Mouse (Mus musculus): ENCODE results near the gene Bax. TPM values are rescaled to one million over a fixed set of nuclear protein-coding genes. Genes with fewer than 3 reads are reported as not detected.
"Not testable (repeated sequence)": the region's sequence is repeated elsewhere in the genome, so short reads cannot be mapped to it uniquely, and the experiment has no call there.

Gene Bax
- total RNA-seq, 2 experiments from 2014 or later: 20.1 to 22.4 TPM

GRCm38 (mm10) chr7:45459564-45460140 lies 7.0 kb downstream of the Bax start, which contains the start of gene Ftl1:
Gene Ftl1 (minus strand): TSS chr7:45459884.
- DNase-seq: peak; percentile 97
- intact Hi-C loops (cut with DNase I; ENCODE audit: low total_unique reads): not testable (repeated sequence)

GRCm38 (mm10) chr7:45458748-45459563 lies 7.7 kb downstream of the Bax start:
- DNase-seq: peak; percentile 86
- intact Hi-C loops (cut with DNase I; ENCODE audit: low total_unique reads): no loop called here

- peak; percentile 24 for DNase-seq
Observed at GRCm38 (mm10) chr7:45457204-45458060, 9.3 kb downstream of the Bax start.

GRCm38 (mm10) chr7:45456721-45457203 lies 9.9 kb downstream of the Bax start:
- DNase-seq: no peak
- intact Hi-C loops (cut with DNase I; ENCODE audit: low total_unique reads): no loop called here

More at GRCm38 (mm10) chr7:45457204-45458060, 9.3 kb downstream of the Bax start:
- intact Hi-C loops (cut with DNase I; ENCODE audit: low total_unique reads): no loop called here

- no peak for DNase-seq
- intact Hi-C loops (cut with DNase I; ENCODE audit: low total_unique reads): no loop called here
Observed at GRCm38 (mm10) chr7:45455932-45456696, 10.6 kb downstream of the Bax start.

GRCm38 (mm10) chr7:45454971-45455370 lies 11.7 kb downstream of the Bax start:
- DNase-seq: no peak
- intact Hi-C loops (cut with DNase I; ENCODE audit: low total_unique reads): no loop called here

GRCm38 (mm10) chr7:45451344-45451982 lies 15.2 kb downstream of the Bax start:
- intact Hi-C loops (cut with DNase I; ENCODE audit: low total_unique reads): no loop called here
- DNase-seq: peak; percentile 82

GRCm38 (mm10) chr7:45449974-45450373 lies 16.7 kb downstream of the Bax start:
- DNase-seq: no peak
- intact Hi-C loops (cut with DNase I; ENCODE audit: low total_unique reads): no loop called here

- no peak for DNase-seq
- intact Hi-C loops (cut with DNase I; ENCODE audit: low total_unique reads): no loop called here
Observed at GRCm38 (mm10) chr7:45447325-45447990, 19.2 kb downstream of the Bax start.

- intact Hi-C loops (cut with DNase I; ENCODE audit: low total_unique reads): no loop called here
- DNase-seq: no peak
Observed at GRCm38 (mm10) chr7:45446589-45446988, 20.1 kb downstream of the Bax start.

- intact Hi-C loops (cut with DNase I; ENCODE audit: low total_unique reads): no loop called here
Observed at GRCm38 (mm10) chr7:45443526-45444420, 22.9 kb downstream of the Bax start.

GRCm38 (mm10) chr7:45437521-45438276 lies 29.0 kb downstream of the Bax start, which contains the start of gene Ruvbl2:
Gene Ruvbl2 (minus strand): TSS chr7:45438096.
- intact Hi-C loops (cut with DNase I; ENCODE audit: low total_unique reads): no loop called here
- DNase-seq: peak; percentile 58

More at GRCm38 (mm10) chr7:45443526-45444420, 22.9 kb downstream of the Bax start:
- no peak for DNase-seq

- DNase-seq: no peak
- intact Hi-C loops (cut with DNase I; ENCODE audit: low total_unique reads): no loop called here
Observed at GRCm38 (mm10) chr7:45437046-45437445, 29.7 kb downstream of the Bax start.

GRCm38 (mm10) chr7:45436444-45436843 lies 30.3 kb downstream of the Bax start:
- no peak for DNase-seq
- intact Hi-C loops (cut with DNase I; ENCODE audit: low total_unique reads): no loop called here

GRCm38 (mm10) chr7:45435038-45435437 lies 31.7 kb downstream of the Bax start:
- peak; percentile 47 for DNase-seq
- intact Hi-C loops (cut with DNase I; ENCODE audit: low total_unique reads): no loop called here

- DNase-seq: peak; percentile 100
- intact Hi-C loops (cut with DNase I; ENCODE audit: low total_unique reads): no loop called here
Observed at GRCm38 (mm10) chr7:45434203-45435015, 32.3 kb downstream of the Bax start, which contains the start of gene Gys1. Gene Gys1 (plus strand): TSS chr7:45434844.
